Mouse (Mus musculus): ENCODE results near the gene Tubb4b. TPM values are rescaled to one million over a fixed set of nuclear protein-coding genes. Genes with fewer than 3 reads are reported as not detected.

Gene Tubb4b
- total RNA-seq, 2 experiments from 2014 or later = 826 to 940 TPM

DNA sequence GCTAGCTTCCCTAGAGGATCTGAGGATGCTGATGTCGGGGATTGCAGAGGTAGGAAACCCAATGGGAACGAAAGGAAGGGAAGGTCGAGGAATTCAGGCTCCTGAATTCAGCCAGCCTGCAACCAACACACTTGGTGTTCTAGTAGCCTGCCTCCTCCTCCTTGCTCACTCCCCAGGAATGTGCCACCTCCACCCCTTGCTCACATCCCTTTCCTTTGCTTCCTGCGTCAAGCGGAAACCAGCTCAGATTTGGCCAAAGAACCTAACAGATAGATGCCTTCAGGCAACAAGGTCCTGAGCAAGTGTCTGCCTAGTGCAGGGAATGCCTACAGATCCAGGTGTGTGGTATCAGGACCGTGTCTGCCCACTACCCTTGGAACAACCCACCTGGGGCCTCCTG is 47.9 kb downstream of the Tubb4b start:
- no peak for ATAC-seq (replicated peaks; ENCODE audit: low FRiP score, poor library complexity, severe bottlenecking)

DNA sequence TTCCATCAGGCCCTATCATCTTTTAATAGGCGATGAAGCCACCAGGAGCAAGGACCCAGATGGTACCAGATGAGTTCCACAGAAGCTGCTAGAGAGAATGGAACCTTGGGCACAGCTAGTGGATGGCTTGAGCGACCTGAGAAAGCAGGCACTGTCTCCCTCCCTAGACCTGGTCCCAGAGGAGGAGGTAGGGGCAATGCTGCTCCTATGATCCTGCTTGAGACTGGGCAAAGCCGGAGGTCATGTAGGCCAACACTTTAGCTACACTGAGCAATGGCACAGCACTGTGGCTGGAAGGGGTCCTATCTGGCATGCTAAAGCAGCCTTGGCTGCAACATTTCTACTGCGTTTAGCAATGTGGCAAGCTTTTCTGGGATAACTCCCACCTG is 48.8 kb downstream of the Tubb4b start:
- no peak for ATAC-seq (replicated peaks; ENCODE audit: low FRiP score, poor library complexity, severe bottlenecking)

DNA sequence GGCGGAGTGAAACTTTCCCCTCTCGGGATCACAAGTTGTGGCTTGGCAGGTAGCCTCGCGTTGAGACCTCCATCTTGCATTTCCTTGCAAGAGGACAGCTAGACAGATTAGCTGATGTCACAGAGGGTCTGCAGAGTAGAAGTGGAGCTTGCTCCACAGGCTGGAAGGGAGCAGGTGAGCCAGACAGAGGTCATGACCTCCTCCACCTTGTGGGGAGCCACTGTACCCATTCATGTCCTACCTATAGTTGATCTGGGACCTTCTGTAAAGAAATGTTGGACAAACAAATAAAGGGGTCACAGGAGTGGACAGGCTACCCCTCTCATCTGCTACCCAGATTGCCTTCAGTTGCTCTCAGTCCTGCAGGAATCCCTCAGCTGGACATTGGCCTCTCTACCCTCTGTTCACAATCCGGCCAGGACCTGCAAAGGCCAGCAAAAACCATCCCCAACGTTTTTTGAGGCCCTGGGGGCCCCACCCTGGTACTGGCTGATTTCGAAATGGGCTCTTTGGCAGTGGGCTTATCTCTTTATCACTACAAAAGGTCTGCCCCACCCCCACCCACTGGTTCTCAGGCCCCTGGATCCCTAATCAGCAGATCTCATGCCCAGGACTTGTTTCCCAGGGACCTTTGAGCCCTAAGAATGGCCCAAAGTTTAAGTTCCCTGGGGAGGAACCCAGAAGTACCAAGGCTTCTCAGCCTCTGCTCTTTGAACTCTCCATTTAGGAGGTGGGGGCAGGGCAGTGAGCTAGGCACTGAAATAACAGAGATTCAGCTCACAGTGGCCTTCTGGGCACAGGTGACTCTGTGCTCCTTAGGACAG is 49.4 kb downstream of the Tubb4b start:
- no peak for ATAC-seq (replicated peaks; ENCODE audit: low FRiP score, poor library complexity, severe bottlenecking)

DNA sequence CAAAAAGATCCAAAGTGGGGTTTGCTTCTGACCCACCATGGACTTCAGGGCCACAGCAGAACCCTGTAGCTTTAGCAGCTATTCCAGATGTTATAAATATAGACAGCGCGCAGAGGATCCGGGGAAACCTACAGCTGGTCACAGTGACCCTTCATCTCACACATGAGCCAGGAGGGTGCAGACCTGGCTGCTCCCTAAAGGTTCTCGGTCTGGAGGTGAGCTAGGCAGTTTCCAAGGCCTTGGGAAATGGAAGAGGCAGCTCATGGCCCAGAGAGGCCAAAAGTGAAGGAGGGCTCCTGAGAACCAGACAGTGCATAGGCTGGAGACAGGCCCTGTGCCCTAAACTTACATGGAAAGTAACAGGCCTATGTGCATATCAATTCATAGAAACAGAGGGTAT is 50.7 kb downstream of the Tubb4b start:
- ATAC-seq (replicated peaks; ENCODE audit: low FRiP score, poor library complexity, severe bottlenecking) = no peak

DNA sequence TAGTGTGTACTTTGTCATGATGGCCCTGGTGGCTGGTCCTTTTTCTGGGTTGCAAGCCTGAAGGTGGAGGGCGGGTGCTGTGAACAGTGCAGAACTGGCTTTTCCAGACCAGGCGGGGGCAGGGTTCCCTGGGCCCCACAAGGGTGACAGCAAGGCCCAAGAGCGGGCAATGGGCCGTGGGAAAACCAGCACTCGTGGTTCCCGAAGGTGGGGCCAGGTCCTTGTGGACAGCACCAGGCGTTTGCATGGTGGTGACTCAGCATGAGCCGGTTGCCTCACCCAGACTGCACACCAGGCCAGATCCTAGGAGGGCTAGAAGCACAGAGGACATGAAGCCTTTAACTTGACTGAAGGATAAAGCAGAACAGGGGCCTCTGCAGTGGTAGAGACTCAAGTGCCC is 51.9 kb downstream of the Tubb4b start:
- ATAC-seq (replicated peaks; ENCODE audit: low FRiP score, poor library complexity, severe bottlenecking) = no peak

Other genes with a start within 250 kb of the Tubb4b start
Only the 30 nearest of the 33 such genes appear.
- gene Nsmf, start 170.3 kb downstream of the Tubb4b start, total RNA-seq (2015; ENCODE audit: low replicate concordance) = 1.8 and 2.5 TPM in 2 replicates
- gene Nsmf, start 170.3 kb downstream of the Tubb4b start, total RNA-seq (2017; ENCODE audit: low replicate concordance) = 2.1 and 3.9 TPM in 2 replicates
- gene Entpd8, start 144.4 kb downstream of the Tubb4b start, total RNA-seq (2015; ENCODE audit: low replicate concordance) = not detected in 2 replicates
- not detected in 2 replicates for gene Entpd8, start 144.4 kb downstream of the Tubb4b start, total RNA-seq (2017; ENCODE audit: low replicate concordance)
- not detected in 2 replicates for gene Noxa1, start 129.6 kb downstream of the Tubb4b start, total RNA-seq (2015; ENCODE audit: low replicate concordance)
- not detected in 2 replicates for gene Noxa1, start 129.6 kb downstream of the Tubb4b start, total RNA-seq (2017; ENCODE audit: low replicate concordance)
- 0.42 TPM in 1 of 2 replicates, not detected in the other for gene Nrarp, start 43.9 kb downstream of the Tubb4b start, total RNA-seq (2015; ENCODE audit: low replicate concordance)
- gene Nrarp, start 43.9 kb downstream of the Tubb4b start, total RNA-seq (2017; ENCODE audit: low replicate concordance) = 0.64 and 3.0 TPM in 2 replicates
- gene Tor4a, start 27.8 kb downstream of the Tubb4b start, total RNA-seq (2015; ENCODE audit: low replicate concordance) = 2.9 and 5.4 TPM in 2 replicates
- 0.30 and 2.2 TPM in 2 replicates for gene Tor4a, start 27.8 kb downstream of the Tubb4b start, total RNA-seq (2017; ENCODE audit: low replicate concordance)
- gene Nelfb, start 13.2 kb downstream of the Tubb4b start, total RNA-seq (2015; ENCODE audit: low replicate concordance) = 13.0 and 34.4 TPM in 2 replicates
- 15.2 and 29.9 TPM in 2 replicates for gene Nelfb, start 13.2 kb downstream of the Tubb4b start, total RNA-seq (2017; ENCODE audit: low replicate concordance)
- not detected in 2 replicates for gene Stpg3, start 10.1 kb downstream of the Tubb4b start, total RNA-seq (2015; ENCODE audit: low replicate concordance)
- gene Stpg3, start 10.1 kb downstream of the Tubb4b start, total RNA-seq (2017; ENCODE audit: low replicate concordance) = not detected in 2 replicates
- not detected in 2 replicates for gene Fam166a, start 6.0 kb downstream of the Tubb4b start, total RNA-seq (2015; ENCODE audit: low replicate concordance)
- not detected in 2 replicates for gene Fam166a, start 6.0 kb downstream of the Tubb4b start, total RNA-seq (2017; ENCODE audit: low replicate concordance)
- gene Slc34a3, start 9.7 kb upstream of the Tubb4b start, total RNA-seq (2015; ENCODE audit: low replicate concordance) = not detected in 2 replicates
- gene Slc34a3, start 9.7 kb upstream of the Tubb4b start, total RNA-seq (2017; ENCODE audit: low replicate concordance) = not detected in 2 replicates
- not detected in 2 replicates for gene Rnf224, start 12.1 kb upstream of the Tubb4b start, total RNA-seq (2015; ENCODE audit: low replicate concordance)
- gene Rnf224, start 12.1 kb upstream of the Tubb4b start, total RNA-seq (2017; ENCODE audit: low replicate concordance) = not detected in 2 replicates
- gene Rnf208, start 17.6 kb upstream of the Tubb4b start, total RNA-seq (2015; ENCODE audit: low replicate concordance) = not detected in 2 replicates
- not detected in 2 replicates for gene Rnf208, start 17.6 kb upstream of the Tubb4b start, total RNA-seq (2017; ENCODE audit: low replicate concordance)
- not detected in 2 replicates for gene Cysrt1, start 17.8 kb upstream of the Tubb4b start, total RNA-seq (2015; ENCODE audit: low replicate concordance)
- not detected in 2 replicates for gene Cysrt1, start 17.8 kb upstream of the Tubb4b start, total RNA-seq (2017; ENCODE audit: low replicate concordance)
- gene AL732309.1, start 22.2 kb upstream of the Tubb4b start, total RNA-seq (2015; ENCODE audit: low replicate concordance) = 4.0 and 4.6 TPM in 2 replicates
- not detected in 2 replicates for gene AL732309.1, start 22.2 kb upstream of the Tubb4b start, total RNA-seq (2017; ENCODE audit: low replicate concordance)
- 11.9 and 18.9 TPM in 2 replicates for gene Tmem203, start 30.7 kb upstream of the Tubb4b start, total RNA-seq (2015; ENCODE audit: low replicate concordance)
- gene Tmem203, start 30.7 kb upstream of the Tubb4b start, total RNA-seq (2017; ENCODE audit: low replicate concordance) = 1.8 and 8.5 TPM in 2 replicates
- gene Tprn, start 37.9 kb upstream of the Tubb4b start, total RNA-seq (2015; ENCODE audit: low replicate concordance) = 1.1 TPM in 1 of 2 replicates, not detected in the other
- 1.0 and 2.2 TPM in 2 replicates for gene Tprn, start 37.9 kb upstream of the Tubb4b start, total RNA-seq (2017; ENCODE audit: low replicate concordance)
- gene Ssna1, start 47.7 kb upstream of the Tubb4b start, total RNA-seq (2015; ENCODE audit: low replicate concordance) = 114 and 128 TPM in 2 replicates
- 46.2 and 81.0 TPM in 2 replicates for gene Ssna1, start 47.7 kb upstream of the Tubb4b start, total RNA-seq (2017; ENCODE audit: low replicate concordance)
- 34.6 and 55.8 TPM in 2 replicates for gene Anapc2, start 47.8 kb upstream of the Tubb4b start, total RNA-seq (2015; ENCODE audit: low replicate concordance)
- gene Anapc2, start 47.8 kb upstream of the Tubb4b start, total RNA-seq (2017; ENCODE audit: low replicate concordance) = 29.7 and 40.0 TPM in 2 replicates
- gene Tmem210, start 63.4 kb upstream of the Tubb4b start, total RNA-seq (2015; ENCODE audit: low replicate concordance) = not detected in 2 replicates
- gene Tmem210, start 63.4 kb upstream of the Tubb4b start, total RNA-seq (2017; ENCODE audit: low replicate concordance) = not detected in 2 replicates
- gene Lrrc26, start 65.2 kb upstream of the Tubb4b start, total RNA-seq (2015; ENCODE audit: low replicate concordance) = not detected in 2 replicates
- not detected in 2 replicates for gene Lrrc26, start 65.2 kb upstream of the Tubb4b start, total RNA-seq (2017; ENCODE audit: low replicate concordance)
- gene Grin1, start 94.5 kb upstream of the Tubb4b start, total RNA-seq (2015; ENCODE audit: low replicate concordance) = not detected in 2 replicates
- not detected in 2 replicates for gene Grin1, start 94.5 kb upstream of the Tubb4b start, total RNA-seq (2017; ENCODE audit: low replicate concordance)
- gene Man1b1, start 107.6 kb upstream of the Tubb4b start, total RNA-seq (2015; ENCODE audit: low replicate concordance) = 20.9 and 40.2 TPM in 2 replicates
- 34.1 and 51.6 TPM in 2 replicates for gene Man1b1, start 107.6 kb upstream of the Tubb4b start, total RNA-seq (2017; ENCODE audit: low replicate concordance)
- 4.7 TPM in 1 of 2 replicates, not detected in the other for gene Dpp7, start 131.7 kb upstream of the Tubb4b start, total RNA-seq (2015; ENCODE audit: low replicate concordance)
- gene Dpp7, start 131.7 kb upstream of the Tubb4b start, total RNA-seq (2017; ENCODE audit: low replicate concordance) = 0.68 and 6.2 TPM in 2 replicates
- gene Uap1l1, start 141.0 kb upstream of the Tubb4b start, total RNA-seq (2015; ENCODE audit: low replicate concordance) = 8.8 and 13.3 TPM in 2 replicates
- 0.30 and 2.7 TPM in 2 replicates for gene Uap1l1, start 141.0 kb upstream of the Tubb4b start, total RNA-seq (2017; ENCODE audit: low replicate concordance)
- gene Sapcd2, start 147.6 kb upstream of the Tubb4b start, total RNA-seq (2015; ENCODE audit: low replicate concordance) = 5.9 and 10.1 TPM in 2 replicates
- gene Sapcd2, start 147.6 kb upstream of the Tubb4b start, total RNA-seq (2017; ENCODE audit: low replicate concordance) = 7.8 and 9.6 TPM in 2 replicates
- gene Entpd2, start 171.2 kb upstream of the Tubb4b start, total RNA-seq (2015; ENCODE audit: low replicate concordance) = not detected in 2 replicates
- not detected in 2 replicates for gene Entpd2, start 171.2 kb upstream of the Tubb4b start, total RNA-seq (2017; ENCODE audit: low replicate concordance)
- gene Npdc1, start 174.6 kb upstream of the Tubb4b start, total RNA-seq (2015; ENCODE audit: low replicate concordance) = not detected in 2 replicates
- not detected in 2 replicates for gene Npdc1, start 174.6 kb upstream of the Tubb4b start, total RNA-seq (2017; ENCODE audit: low replicate concordance)
- 4.3 TPM in 1 of 2 replicates, not detected in the other for gene Fut7, start 198.6 kb upstream of the Tubb4b start, total RNA-seq (2015; ENCODE audit: low replicate concordance)
- 0.77 TPM in 1 of 2 replicates, not detected in the other for gene Fut7, start 198.6 kb upstream of the Tubb4b start, total RNA-seq (2017; ENCODE audit: low replicate concordance)
- gene Abca2, start 204.0 kb upstream of the Tubb4b start, total RNA-seq (2015; ENCODE audit: low replicate concordance) = 5.0 and 5.8 TPM in 2 replicates
- 1.3 and 2.4 TPM in 2 replicates for gene Abca2, start 204.0 kb upstream of the Tubb4b start, total RNA-seq (2017; ENCODE audit: low replicate concordance)
- gene Clic3, start 232.1 kb upstream of the Tubb4b start, total RNA-seq (2015; ENCODE audit: low replicate concordance) = not detected in 2 replicates
- not detected in 2 replicates for gene Clic3, start 232.1 kb upstream of the Tubb4b start, total RNA-seq (2017; ENCODE audit: low replicate concordance)
- 17.6 and 24.5 TPM in 2 replicates for gene Paxx, start 236.4 kb upstream of the Tubb4b start, total RNA-seq (2015; ENCODE audit: low replicate concordance)
- 5.3 TPM in 1 of 2 replicates, not detected in the other for gene Paxx, start 236.4 kb upstream of the Tubb4b start, total RNA-seq (2017; ENCODE audit: low replicate concordance)

Measured in erythroid progenitor cell, adult 5-6 weeks (primary cell).